Mouse (Mus musculus) left cerebral cortex, postnatal 14 days (tissue): ENCODE data around the gene Agpat1. TPM values are rescaled to one million over a fixed set of nuclear protein-coding genes. Genes with fewer than 3 reads are reported as not detected.

ENCODE experiments used
- DNase-seq, 2 experiments: peaks; one replicate each; pipeline ENCODE4 v3.0.0; 2021 to 2022; ENCODE audit warnings: low spot score in 2 of 2, mixed read lengths in 1 of 2
- intact Hi-C: fragments of 180-260 bp; cut with DNase I; formaldehyde crosslinking; loops from one replicate; pipeline ENCODE4 v1.15.1; 2025
- long read RNA-seq, 2 experiments: library from polyadenylated mRNA; stranded (forward); transcript quantifications; one replicate each; pipeline ENCODE4 v2.0.0; 2021
- total RNA-seq, 2 experiments: library from RNA; stranded (reverse); gene quantifications; 2 replicates each; pipeline ENCODE4 v1.2.3; 2021

The Agpat1 gene
- total RNA-seq: 100 to 1,000 TPM; 175 to 180 TPM
- long read RNA-seq, experiment 1, transcript Agpat1-201 (7 exons, 2,190 nt): major isoform, 6 of 21 reads
- long read RNA-seq, experiment 1, partial matches to known transcripts: 14 of 21 reads
- long read RNA-seq, experiment 1, other reads (novel, unspliced or antisense): 1 of 21 reads
- long read RNA-seq, experiment 2, transcript Agpat1-201 (7 exons, 2,190 nt): major isoform, 7 of 18 reads
- long read RNA-seq, experiment 2, partial matches to known transcripts: 5 of 18 reads
- long read RNA-seq, experiment 2, other reads (novel, unspliced or antisense): 5 of 18 reads

DNA sequence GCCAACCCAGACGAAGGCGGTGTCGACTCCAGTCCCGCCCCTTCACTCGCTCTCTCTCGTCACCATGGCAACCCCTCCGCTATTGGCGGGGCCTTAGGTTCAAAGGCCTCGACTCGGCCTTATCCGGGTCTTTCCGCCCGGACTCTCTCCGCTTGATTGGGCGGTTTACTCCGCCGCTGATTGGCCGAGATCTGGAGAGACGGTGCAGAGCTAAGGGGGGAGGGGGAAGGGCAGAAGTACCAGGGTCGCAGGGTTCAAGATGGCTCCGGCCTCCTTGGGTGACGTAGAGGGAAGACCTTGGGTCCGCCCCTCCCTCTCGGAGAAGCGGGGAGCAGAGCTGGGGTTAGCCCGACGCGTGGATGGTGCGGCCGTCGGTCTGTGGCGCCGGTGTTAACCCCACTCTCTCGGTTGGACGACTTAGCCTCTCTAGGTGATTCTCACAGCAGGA, at the start of gene Agpat1:
Gene Agpat1, plus strand, starts transcription at position 202 of the 448 bp plus-strand sequence.
- peak; percentile 97 to 99 for DNase-seq
- intact Hi-C loops: loop anchor here (10.0 kb wide), 2 partner anchors 569 to 631 kb away; partner anchors contain the start of genes Atp6v1g2, Col11a2, Nfkbil1 and Rxrb

DNA sequence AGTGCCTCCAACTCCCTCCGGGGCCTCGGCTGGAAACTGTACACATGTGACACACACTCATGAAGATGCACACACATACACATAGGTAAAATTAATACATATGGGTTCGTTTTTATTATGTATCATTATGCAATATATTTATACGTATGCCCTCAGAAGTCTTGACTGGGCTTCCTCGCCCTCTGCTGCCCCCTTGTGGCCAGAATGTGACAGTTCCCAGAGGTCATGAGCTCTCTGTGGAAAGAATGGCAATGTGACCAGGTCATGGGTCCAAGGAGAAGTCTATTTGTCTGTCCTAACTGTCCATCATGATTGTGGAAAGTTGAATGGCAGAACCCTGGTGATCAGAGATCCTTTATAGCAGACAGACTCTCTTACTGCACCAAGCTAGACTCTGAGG, 48.6 kb upstream of the Agpat1 start:
- peak; percentile 55 to 76 for DNase-seq
- intact Hi-C loops: loop anchor here (5.0 kb wide), 1 partner anchor 113 kb away; no protein-coding TSS in a partner anchor

DNA sequence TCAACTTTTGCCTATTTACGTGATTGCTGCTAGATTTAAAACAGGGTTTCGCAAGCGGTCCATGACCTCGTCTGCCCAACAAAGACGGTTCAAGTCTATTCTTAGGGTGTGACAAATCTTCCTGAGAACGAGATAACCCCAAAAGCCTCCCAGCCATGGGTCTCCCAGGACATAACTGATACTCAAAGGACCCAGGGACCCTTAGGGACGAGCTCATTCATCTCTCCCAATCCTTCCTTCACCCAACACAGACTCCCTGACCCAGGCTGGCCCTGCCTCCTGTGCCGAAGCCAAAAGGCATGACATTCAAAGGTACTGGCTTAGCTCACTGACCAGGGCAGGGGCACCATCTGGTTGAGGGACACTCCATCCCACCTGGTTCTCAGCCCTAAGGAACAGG, 47.7 kb upstream of the Agpat1 start:
- intact Hi-C loops: loop anchor here (5.0 kb wide), 1 partner anchor 114 kb away; no protein-coding TSS in a partner anchor
- no peak for DNase-seq

DNA sequence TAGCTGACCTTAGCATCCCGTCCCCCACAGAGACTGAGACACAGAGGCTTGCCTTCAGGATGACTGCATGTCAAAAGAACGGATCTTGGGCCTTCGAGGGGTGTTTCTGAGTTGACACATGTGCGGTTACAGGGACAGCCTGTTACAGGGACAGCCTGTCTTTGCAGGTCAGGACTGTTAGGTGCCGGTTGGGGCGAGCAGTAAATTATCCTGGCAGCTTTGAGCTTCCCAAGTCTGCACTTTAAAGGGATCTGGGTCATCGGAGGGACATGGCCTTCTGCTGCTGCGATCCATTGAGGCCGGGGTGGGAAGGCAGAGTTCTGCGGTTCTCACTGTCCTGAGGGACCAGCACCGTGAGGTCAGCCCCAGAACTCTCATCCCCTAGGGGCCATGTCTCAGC, 46.7 kb upstream of the Agpat1 start:
- intact Hi-C loops: loop anchor here (5.0 kb wide), 1 partner anchor 115 kb away; no protein-coding TSS in a partner anchor
- DNase-seq: no peak

DNA sequence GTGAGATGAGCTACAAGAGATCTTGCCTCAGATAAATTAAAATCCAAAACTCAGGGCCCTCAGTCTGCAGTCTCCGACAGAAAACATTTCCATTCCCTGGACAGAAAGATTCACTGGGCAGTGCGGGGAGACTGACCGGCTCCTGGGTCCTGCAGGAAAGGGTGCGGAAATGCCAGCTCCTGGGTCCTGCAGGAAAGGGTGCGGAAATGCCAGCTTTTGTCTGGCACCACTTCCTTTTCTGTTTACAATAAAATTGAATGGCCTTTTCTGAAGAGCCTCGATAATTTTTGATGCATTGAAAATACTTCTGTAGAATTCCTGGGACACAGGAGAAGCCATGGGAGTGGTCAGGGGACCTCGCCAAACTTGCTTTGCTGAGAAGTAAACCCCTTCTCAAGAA, 44.9 kb upstream of the Agpat1 start:
- intact Hi-C loops: loop anchor here (5.0 kb wide), 1 partner anchor 117 kb away; no protein-coding TSS in a partner anchor
- no peak for DNase-seq

DNA sequence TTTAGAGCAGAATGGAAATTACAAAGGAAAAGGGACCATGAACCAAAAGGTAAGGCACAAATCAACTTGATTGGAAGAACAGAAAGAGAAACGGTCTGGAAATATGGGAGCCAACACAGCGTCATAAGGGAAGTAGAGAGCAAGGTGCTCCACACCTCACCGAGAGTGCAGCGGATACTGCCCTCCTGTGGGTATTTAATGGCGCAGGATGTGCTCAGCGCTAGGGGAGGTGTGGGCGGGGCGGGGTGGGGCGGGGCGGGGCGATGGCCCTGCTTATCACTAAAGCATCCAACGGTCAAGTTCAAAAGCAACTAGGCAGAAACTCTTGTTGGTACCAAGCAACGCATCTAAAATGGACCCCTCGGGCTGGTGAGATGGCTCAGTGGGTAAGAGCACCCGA, 44.2 kb upstream of the Agpat1 start:
- intact Hi-C loops: loop anchor here (5.0 kb wide), 1 partner anchor 118 kb away; no protein-coding TSS in a partner anchor
- no peak for DNase-seq

DNA sequence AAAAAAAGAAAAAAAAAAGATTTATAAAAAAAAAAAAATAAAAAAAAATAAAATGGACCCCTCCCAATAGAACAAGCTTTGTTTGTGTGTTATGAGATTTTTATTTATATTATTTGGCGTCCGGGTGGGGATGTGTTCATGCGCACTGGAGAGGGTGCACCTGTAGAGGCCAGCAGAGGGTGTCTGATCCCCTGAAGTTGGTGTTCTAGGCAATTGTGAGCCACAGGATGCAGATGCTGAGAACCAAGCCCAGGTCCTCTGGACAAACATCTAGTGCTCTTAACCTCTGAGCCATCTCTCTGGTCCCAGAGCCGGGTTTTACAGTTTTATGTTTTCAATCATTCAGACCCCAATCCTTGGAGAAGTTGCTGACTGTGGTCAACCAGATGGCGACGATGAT, 43.6 kb upstream of the Agpat1 start:
- DNase-seq: no peak
- intact Hi-C loops: no loop called here

DNA sequence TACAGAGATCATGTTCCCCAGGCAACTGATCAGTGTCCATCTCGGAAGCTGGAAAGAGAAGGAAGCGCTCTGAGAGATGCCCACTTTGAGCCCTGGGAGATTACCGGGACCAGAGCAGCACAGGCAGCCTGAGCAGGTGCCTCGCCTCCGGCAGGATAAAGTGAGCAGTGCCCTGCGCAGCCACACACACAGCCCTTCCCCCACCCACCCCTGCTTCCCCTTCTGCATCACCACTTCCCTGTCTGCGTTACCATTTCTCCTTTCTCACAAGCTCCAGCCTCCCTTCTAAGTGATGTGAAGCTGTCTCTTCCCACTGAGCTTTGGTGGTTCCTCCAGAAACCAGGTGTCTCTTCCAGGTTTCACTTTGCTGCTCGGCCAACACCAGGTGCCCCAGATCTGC, 42.9 kb upstream of the Agpat1 start:
- DNase-seq: no peak
- intact Hi-C loops: no loop called here

DNA sequence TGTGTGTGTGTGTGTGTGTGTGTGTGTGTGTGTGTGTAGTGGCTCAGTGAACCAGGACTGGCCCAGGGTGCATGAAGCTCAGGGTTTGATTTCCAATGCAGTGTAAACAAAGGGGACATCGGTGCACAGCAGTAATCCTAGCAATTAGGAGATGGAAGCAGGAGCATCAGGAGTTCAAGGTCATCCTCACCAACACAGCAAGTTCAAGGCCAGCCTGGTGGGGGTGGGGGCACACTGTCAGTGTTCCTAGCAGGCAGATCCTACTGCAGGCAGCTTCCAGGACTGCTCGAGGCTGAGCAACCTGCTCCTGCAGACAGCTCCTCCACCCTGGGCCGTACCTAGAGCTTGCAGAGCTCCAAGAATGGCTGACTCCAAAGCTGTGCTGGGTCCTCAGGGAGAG, 41.5 kb upstream of the Agpat1 start:
- no peak for DNase-seq
- intact Hi-C loops: no loop called here

DNA sequence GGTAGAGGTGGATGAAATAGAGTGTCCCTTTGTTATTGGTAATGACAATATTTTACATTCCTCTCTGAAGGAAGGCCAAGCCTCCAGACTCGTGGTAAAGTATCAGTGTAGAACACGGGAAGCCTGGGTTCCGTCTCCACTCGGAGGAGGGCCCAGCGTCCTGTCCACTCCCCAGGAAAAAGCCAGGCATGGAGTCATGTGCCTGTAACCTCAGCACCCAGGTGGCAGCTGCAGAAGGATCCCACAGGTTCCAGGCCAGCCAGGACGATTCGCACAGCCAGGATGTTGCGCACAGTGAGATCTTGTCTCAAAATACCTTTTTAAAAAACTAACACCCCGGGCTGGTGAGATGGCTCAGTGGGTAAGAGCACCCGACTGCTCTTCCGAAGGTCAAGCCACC, 40.7 kb upstream of the Agpat1 start:
- DNase-seq: no peak
- intact Hi-C loops: no loop called here

DNA sequence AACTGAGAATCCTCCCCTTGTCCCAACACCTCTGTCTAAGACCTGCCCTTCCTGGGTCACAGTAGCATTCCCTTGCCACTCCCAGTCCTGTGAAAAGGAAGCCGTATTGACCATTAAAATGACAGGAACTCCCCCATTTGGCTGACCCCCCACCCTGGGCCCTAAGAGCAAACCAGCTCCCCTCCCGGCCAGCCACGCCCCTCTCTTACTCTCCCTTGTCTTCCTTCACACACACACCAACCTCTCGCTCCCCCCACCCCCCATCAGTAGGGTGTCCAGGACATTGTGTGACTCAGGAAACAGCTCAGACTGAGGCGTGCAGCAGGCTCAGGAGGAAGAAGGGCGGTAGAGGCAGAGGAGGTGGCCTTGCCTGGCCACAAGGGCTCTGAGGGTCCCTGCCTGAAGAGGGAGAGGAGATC, 40.0 kb upstream of the Agpat1 start, which contains the start of gene Notch4:
Gene Notch4, plus strand, starts transcription at position 266 of the 419 bp plus-strand sequence.
- DNase-seq: no peak
- intact Hi-C loops: no loop called here

DNA sequence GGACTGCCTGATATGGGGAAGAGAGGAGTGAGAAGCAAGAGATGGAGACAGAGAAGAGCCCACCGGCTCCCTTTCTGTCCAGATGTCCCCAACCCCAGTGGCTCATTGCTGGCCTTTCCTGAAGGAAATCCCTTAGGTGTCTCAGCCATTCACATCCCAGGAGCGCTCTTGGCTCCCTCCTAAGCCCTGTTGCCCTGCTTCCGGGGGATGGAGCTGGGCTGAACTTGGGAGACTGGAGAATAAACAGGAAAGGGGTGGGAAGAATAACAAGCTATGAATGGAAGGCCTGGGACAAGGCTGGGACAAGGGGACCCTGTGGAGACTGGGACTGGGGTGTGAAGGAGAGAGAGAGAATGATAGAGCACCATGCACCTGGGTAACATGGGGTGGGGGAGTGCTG, 39.3 kb upstream of the Agpat1 start:
- intact Hi-C loops: no loop called here
- DNase-seq: no peak

DNA sequence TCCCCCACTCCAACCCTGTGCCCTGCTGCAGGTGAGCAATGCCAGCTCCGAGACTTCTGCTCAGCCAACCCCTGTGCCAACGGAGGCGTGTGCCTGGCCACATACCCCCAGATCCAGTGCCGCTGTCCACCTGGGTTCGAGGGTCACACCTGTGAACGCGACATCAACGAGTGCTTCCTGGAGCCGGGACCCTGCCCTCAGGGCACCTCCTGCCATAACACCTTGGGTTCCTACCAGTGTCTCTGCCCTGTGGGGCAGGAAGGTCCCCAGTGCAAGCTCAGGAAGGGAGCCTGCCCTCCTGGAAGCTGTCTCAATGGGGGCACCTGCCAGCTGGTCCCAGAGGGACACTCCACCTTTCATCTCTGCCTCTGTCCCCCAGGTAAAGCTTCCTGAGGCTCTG, 36.8 kb upstream of the Agpat1 start:
- no peak for DNase-seq
- intact Hi-C loops: no loop called here

DNA sequence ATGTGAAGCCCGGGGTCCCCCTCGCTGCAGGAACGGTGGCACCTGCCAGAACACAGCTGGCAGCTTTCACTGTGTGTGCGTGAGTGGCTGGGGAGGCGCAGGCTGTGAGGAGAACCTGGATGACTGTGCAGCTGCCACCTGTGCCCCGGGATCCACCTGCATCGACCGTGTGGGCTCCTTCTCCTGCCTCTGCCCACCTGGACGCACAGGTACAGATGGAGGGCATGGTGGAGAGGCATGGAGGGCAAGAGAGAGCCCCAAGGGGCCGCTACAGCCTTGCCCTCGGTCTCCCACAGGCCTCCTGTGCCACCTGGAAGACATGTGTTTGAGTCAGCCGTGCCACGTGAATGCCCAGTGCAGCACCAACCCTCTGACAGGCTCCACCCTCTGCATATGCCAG, 35.6 kb upstream of the Agpat1 start:
- intact Hi-C loops: no loop called here
- DNase-seq: no peak

DNA sequence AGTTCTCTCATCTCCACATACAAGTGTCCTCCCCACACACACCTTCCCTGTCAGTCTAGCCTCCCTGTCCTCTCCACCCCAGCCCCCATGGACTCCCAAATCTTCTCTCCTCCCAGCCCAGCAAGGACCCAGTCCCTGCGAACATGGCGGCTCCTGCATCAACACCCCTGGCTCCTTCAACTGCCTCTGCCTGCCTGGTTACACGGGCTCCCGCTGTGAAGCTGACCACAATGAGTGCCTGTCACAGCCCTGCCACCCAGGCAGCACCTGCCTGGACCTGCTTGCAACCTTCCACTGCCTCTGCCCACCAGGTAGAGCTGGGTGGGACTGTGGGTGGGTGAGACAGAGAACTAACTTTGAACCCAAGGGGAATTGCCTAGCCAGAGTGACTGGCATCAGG, 34.1 kb upstream of the Agpat1 start:
- DNase-seq: no peak
- intact Hi-C loops: no loop called here

DNA sequence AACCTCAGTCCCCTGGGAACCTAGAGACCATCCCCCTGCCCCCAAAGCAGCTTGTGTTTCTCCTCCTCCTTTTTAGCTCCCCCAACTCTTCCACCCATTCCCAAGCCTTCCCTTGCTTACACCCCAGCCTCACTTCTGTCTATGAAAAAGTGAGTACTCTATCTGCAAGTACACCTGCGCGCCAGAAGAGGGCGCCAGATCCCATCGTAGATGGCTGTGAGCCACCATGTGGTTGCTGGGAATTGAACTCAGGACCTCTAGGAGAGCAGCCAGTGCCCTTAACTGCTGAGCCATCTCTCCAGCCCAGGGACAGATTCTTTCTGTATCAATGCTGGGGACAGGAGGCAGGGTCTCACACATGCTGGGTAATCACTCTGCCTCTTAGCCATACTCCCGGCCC, 32.2 kb upstream of the Agpat1 start:
- intact Hi-C loops: no loop called here
- no peak for DNase-seq

DNA sequence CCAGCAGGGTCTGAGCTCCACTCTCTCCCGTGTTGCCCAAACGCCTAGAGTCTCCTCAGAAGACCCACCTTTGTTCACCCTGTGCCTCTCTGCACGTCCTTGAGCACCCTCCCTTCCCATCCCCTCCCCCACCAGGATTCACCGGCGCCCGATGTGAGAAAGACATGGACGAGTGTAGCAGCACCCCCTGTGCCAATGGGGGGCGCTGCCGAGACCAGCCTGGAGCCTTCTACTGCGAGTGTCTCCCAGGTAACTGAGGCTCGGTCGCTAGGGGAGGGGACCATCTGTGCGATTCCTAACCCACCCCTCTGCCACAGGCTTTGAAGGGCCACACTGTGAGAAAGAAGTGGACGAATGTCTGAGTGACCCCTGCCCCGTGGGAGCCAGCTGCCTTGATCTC, 31.7 kb upstream of the Agpat1 start:
- intact Hi-C loops: no loop called here
- no peak for DNase-seq

DNA sequence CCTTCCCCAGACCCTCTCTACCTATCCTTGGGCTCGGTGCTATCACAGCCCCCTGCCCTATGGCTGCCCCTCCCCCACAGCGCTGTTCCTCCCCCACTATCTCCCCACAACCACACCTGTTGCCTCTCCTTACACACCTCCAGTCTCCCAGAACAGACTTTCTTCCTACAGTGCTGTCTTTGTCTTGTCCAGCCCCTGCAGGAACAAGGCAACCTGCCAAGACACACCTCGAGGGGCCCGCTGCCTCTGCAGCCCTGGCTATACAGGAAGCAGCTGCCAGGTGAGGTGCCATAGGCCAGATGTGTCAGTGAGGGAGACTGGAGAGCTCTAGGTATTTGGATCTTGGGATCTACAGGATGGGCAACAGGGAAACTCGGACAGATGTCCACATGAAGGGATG, 27.5 kb upstream of the Agpat1 start:
- DNase-seq: no peak
- intact Hi-C loops: no loop called here

DNA sequence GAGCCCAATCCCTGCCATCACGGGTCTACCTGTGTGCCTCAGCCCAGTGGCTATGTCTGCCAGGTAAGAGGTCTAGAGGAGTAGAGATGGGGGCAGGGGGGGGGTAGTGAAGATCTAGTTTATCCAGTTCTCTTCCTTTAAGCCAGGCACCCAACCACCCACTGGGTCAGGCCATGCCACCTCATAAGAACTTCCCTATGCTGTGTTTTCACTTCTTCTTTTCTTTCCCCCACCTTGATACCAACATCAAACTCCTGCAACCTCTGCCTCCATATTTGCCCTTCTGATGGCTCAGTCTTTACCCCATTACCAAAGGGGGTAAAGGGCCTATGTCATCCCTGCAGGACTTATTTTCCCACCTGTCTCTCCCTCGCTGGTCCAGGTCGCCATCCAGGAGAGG, 26.0 kb upstream of the Agpat1 start:
- intact Hi-C loops: no loop called here
- no peak for DNase-seq

DNA sequence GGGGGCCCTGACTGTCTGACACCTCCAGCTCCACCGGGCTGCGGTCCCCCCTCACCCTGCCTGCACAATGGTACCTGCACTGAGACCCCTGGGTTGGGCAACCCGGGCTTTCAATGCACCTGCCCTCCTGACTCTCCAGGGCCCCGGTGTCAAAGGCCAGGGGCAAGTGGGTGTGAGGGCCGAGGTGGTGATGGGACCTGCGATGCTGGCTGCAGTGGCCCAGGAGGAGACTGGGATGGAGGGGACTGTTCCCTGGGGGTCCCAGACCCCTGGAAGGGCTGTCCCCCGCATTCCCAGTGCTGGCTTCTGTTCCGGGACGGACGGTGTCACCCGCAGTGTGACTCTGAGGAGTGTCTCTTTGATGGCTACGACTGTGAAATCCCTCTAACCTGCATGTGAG, 21.5 kb upstream of the Agpat1 start:
- intact Hi-C loops: no loop called here
- DNase-seq: no peak

DNA sequence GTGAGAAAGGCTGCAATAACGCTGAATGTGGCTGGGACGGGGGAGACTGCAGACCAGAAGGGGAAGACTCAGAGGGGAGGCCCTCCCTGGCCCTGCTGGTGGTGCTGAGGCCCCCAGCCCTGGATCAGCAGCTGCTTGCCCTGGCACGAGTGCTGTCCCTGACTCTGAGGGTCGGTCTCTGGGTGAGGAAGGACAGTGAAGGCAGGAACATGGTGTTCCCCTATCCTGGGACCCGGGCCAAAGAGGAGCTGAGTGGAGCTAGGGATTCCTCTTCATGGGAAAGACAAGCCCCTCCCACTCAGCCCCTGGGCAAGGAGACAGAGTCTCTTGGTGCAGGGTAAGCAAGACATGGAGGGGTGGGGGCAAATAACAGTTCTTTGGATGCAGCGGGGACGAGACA, 20.7 kb upstream of the Agpat1 start:
- intact Hi-C loops: no loop called here
- no peak for DNase-seq
